Mouse (Mus musculus): ENCODE results near the gene Abhd17a.

- TF ChIP-seq EP300 (IDR thresholded peaks at IDR 0.05; ENCODE audit: low read depth): no peak
- no peak for TF ChIP-seq CTCF (IDR thresholded peaks at IDR 0.05; ENCODE audit: low read depth)
Observed at GRCm38 (mm10) chr10:80635345-80635744, 45.2 kb upstream of the Abhd17a start.
